ENCODE assay signal across 8 mouse cellular contexts in the genomic region with DNA sequence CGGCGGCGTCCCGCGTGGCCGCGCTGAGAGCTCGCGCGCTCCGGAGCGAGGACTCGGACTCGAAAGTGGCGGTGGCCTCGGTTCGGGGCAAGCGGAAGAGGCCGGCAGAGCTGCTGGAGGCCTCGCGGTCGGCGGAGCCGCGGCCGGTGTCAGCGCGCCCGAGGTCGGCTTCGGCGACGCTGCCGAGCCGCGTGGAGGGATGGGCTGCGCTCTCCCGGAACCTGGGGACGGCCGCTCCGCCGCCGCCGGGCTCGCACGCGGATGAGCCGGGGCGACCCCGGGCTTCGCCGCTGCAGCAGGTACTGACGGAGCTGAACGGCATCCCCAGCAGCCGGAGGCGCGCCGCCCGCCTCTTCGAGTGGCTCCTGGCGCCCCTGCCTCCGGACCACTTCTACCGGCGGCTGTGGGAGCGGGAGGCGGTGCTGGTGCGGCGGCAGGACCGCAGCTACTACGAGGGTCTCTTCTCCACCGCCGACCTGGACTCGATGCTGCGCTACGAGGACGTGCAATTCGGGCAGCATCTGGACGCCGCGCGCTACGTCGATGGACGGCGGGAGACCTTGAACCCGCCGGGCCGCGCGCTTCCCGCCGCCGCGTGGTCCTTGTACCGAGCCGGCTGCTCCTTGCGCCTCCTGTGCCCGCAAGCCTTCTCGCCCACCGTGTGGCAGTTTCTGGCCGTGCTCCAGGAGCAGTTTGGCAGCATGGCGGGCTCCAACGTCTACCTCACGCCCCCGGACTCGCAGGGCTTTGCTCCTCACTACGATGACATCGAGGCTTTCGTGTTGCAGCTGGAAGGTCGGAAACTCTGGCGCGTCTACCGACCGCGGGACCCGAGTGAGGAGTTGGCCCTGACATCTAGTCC. TPM values are rescaled to one million over a fixed set of nuclear protein-coding genes. Genes with fewer than 3 reads are reported as not detected.
DNase-seq lines count a peak whose midpoint lies in the region; ATAC-seq lines count a peak whose summit lies in the region.

No protein-coding gene starts in this region.

- 0 out of 2 replicates have a peak overlapping the region, but pooled peaks have one; percentile 26 for H3K27ac ChIP-seq in brown adipose tissue, adult 24 weeks (replicated peaks; ENCODE audit: low read depth, low read length)
- H3K27ac ChIP-seq in forebrain, embryonic 11.5 days (ENCODE audit: low read depth, low read length), result peak overlapping the region; percentile 41; the same call in 1 of the 2 replicates
- H3K27ac ChIP-seq in hindbrain, embryonic 11.5 days (ENCODE audit: low read depth, low read length), result peak overlapping the region; percentile 74

- peak overlapping the region; percentile 96 for H3K4me3 ChIP-seq in brown adipose tissue, adult 24 weeks (ENCODE audit: insufficient read depth, low read depth, low read length)
- H3K4me3 ChIP-seq in forebrain, embryonic 11.5 days (ENCODE audit: low read depth, low read length), result peak overlapping the region; percentile 82
- H3K4me3 ChIP-seq in hindbrain, embryonic 11.5 days (ENCODE audit: low read depth, low read length), result peak overlapping the region; percentile 90

- peak overlapping the region; percentile 87 for H3K4me2 ChIP-seq in forebrain, embryonic 11.5 days (ENCODE audit: low read depth, low read length, severe bottlenecking)
- peak overlapping the region; percentile 95 for H3K4me2 ChIP-seq in hindbrain, embryonic 11.5 days (replicated peaks; ENCODE audit: low read depth, low read length)

- DNase-seq in heart, adult 18-20 months, result peak; percentile 21 to 34
- no peak for DNase-seq in heart, postnatal 25 days (ENCODE audit: low spot score)
- peak; percentile 79 for DNase-seq in forebrain, embryonic 11.5 days (ENCODE audit: low spot score)
- DNase-seq in hindbrain, embryonic 11.5 days (ENCODE audit: low spot score), result peak; percentile 71
- peak; percentile 37 to 44 for DNase-seq in left cerebral cortex, adult 8-10 months (ENCODE audit: low spot score in 2 of 2)
- peak; percentile 39 for DNase-seq in mesoderm, embryonic 11.5 days (ENCODE audit: low read depth, low spot score)
- DNase-seq in right cerebral cortex, postnatal 25 days, result peak; percentile 69

- intact Hi-C loops in heart, postnatal 25 days (cut with DNase I), result loop anchor here (2.0 kb wide), 1 partner anchor 30 kb away; the partner anchor contains the start of gene Numb

- H3K36me3 ChIP-seq in forebrain, embryonic 11.5 days (ENCODE audit: control insufficient read depth, insufficient read depth, low read length), result peaks cover 3% of the 10 kb centered on the region; the same call in 1 of the 2 replicates
- no peaks in the 10 kb centered on the region; the same call in 1 of the 2 replicates for H3K36me3 ChIP-seq in hindbrain, embryonic 11.5 days (ENCODE audit: control insufficient read depth, insufficient read depth, low read length)

- H3K9me3 ChIP-seq in forebrain, embryonic 11.5 days (ENCODE audit: control insufficient read depth, low read length), result no peaks in the 10 kb centered on the region
- H3K9me3 ChIP-seq in hindbrain, embryonic 11.5 days (ENCODE audit: control insufficient read depth, low read length), result no peaks in the 10 kb centered on the region

- under 1% methylated on average over 107 of the region's 116 CpGs for WGBS in forebrain, embryonic 11.5 days
- WGBS in hindbrain, embryonic 11.5 days, result under 1% methylated on average over 110 of the region's 116 CpGs

- H3K4me1 ChIP-seq in brown adipose tissue, adult 24 weeks (ENCODE audit: control insufficient read depth, insufficient read depth, insufficient read length, low read length), result peaks cover 13% of the 10 kb centered on the region
- peaks cover 7% of the 10 kb centered on the region for H3K4me1 ChIP-seq in forebrain, embryonic 11.5 days (replicated peaks; ENCODE audit: control insufficient read depth, insufficient read depth, low read length)
- H3K4me1 ChIP-seq in hindbrain, embryonic 11.5 days (replicated peaks; ENCODE audit: control insufficient read depth, insufficient read depth, low read length), result peaks cover 10% of the 10 kb centered on the region; the same call in 1 of the 2 replicates

- no peaks in the 10 kb centered on the region for H3K27me3 ChIP-seq in forebrain, embryonic 11.5 days (ENCODE audit: control insufficient read depth, insufficient read depth, low read length)
- no peaks in the 10 kb centered on the region for H3K27me3 ChIP-seq in hindbrain, embryonic 11.5 days (ENCODE audit: control insufficient read depth, insufficient read depth, low read length)

- H3K9ac ChIP-seq in forebrain, embryonic 11.5 days (ENCODE audit: low read length), result peak overlapping the region; percentile 86
- peak overlapping the region; percentile 84 for H3K9ac ChIP-seq in hindbrain, embryonic 11.5 days (ENCODE audit: low read depth, low read length)

- peak; percentile 70 for ATAC-seq in forebrain, embryonic 11.5 days (replicated peaks; ENCODE audit: low FRiP score)
- peak; percentile 58 for ATAC-seq in hindbrain, embryonic 11.5 days (ENCODE audit: low FRiP score)

RNA-seq across cellular contexts. Expression of gene Riox1, which starts 0.7 kb away (rescaled TPM):
- total RNA-seq in heart, adult 18-20 months (2021), result 1 to 10 TPM; 4.4 TPM
- 1 to 10 TPM; 5.2 to 5.5 TPM for total RNA-seq in heart, postnatal 25 days (2021)
- 1.3 and 2.3 TPM in 2 replicates for polyA plus RNA-seq in brown adipose tissue, adult 24 weeks (2012; ENCODE audit: insufficient read depth, insufficient read length, missing spikeins)
- 18.0 and 20.0 TPM in 2 replicates for polyA plus RNA-seq in forebrain, embryonic 11.5 days (2014; fragmentation: Nextera tagmentation; extraction: Ambion mirVana)
- 14.9 and 15.0 TPM in 2 replicates for polyA plus RNA-seq in hindbrain, embryonic 11.5 days (2014; fragmentation: Nextera tagmentation; extraction: Ambion mirVana)
- total RNA-seq in left cerebral cortex, adult 8-10 months (2022), result 10 to 100 TPM; 15.6 to 19.2 (median 16.2) TPM

RNA-seq across cellular contexts. Expression of gene Numb, which starts 29.3 kb away (rescaled TPM):
- total RNA-seq in heart, adult 18-20 months (2021), result 10 to 100 TPM; 26.9 to 27.3 TPM
- 10 to 100 TPM; 29.5 to 36.3 TPM for total RNA-seq in heart, postnatal 25 days (2021)
- polyA plus RNA-seq in brown adipose tissue, adult 24 weeks (2012; ENCODE audit: insufficient read depth, insufficient read length, missing spikeins), result 11.9 and 13.3 TPM in 2 replicates
- 33.3 and 34.4 TPM in 2 replicates for polyA plus RNA-seq in forebrain, embryonic 11.5 days (2014; fragmentation: Nextera tagmentation; extraction: Ambion mirVana)
- polyA plus RNA-seq in hindbrain, embryonic 11.5 days (2014; fragmentation: Nextera tagmentation; extraction: Ambion mirVana), result 27.5 and 31.0 TPM in 2 replicates
- 10 to 100 TPM; 57.3 to 67.8 (median 60.5) TPM for total RNA-seq in left cerebral cortex, adult 8-10 months (2022)

RNA-seq across cellular contexts. Expression of gene Heatr4, which starts 33.6 kb away (rescaled TPM):
- not detected for total RNA-seq in heart, adult 18-20 months (2021)
- total RNA-seq in heart, postnatal 25 days (2021), result not detected
- not detected in 2 replicates for polyA plus RNA-seq in brown adipose tissue, adult 24 weeks (2012; ENCODE audit: insufficient read depth, insufficient read length, missing spikeins)
- not detected in 2 replicates for polyA plus RNA-seq in forebrain, embryonic 11.5 days (2014; fragmentation: Nextera tagmentation; extraction: Ambion mirVana)
- polyA plus RNA-seq in hindbrain, embryonic 11.5 days (2014; fragmentation: Nextera tagmentation; extraction: Ambion mirVana), result 0.08 TPM in 1 of 2 replicates, not detected in the other
- total RNA-seq in left cerebral cortex, adult 8-10 months (2022), result not detected

RNA-seq across cellular contexts. Expression of gene Acot2, which starts 36.6 kb away (rescaled TPM):
- 100 to 1,000 TPM; 120 to 125 TPM for total RNA-seq in heart, adult 18-20 months (2021)
- total RNA-seq in heart, postnatal 25 days (2021), result 100 to 1,000 TPM; 100 to 107 TPM
- polyA plus RNA-seq in brown adipose tissue, adult 24 weeks (2012; ENCODE audit: insufficient read depth, insufficient read length, missing spikeins), result 58.8 and 67.3 TPM in 2 replicates
- polyA plus RNA-seq in forebrain, embryonic 11.5 days (2014; fragmentation: Nextera tagmentation; extraction: Ambion mirVana), result 12.2 and 12.7 TPM in 2 replicates
- 14.0 and 15.7 TPM in 2 replicates for polyA plus RNA-seq in hindbrain, embryonic 11.5 days (2014; fragmentation: Nextera tagmentation; extraction: Ambion mirVana)
- 1 to 10 TPM; 8.1 to 9.4 (median 8.8) TPM for total RNA-seq in left cerebral cortex, adult 8-10 months (2022)

RNA-seq across cellular contexts. Expression of gene Acot1, which starts 58.2 kb away (rescaled TPM):
- 10 to 100 TPM; 39.0 to 51.3 TPM for total RNA-seq in heart, adult 18-20 months (2021)
- total RNA-seq in heart, postnatal 25 days (2021), result 10 to 100 TPM; 35.8 to 47.2 TPM
- polyA plus RNA-seq in brown adipose tissue, adult 24 weeks (2012; ENCODE audit: insufficient read depth, insufficient read length, missing spikeins), result 5.2 TPM in 1 of 2 replicates, not detected in the other
- polyA plus RNA-seq in forebrain, embryonic 11.5 days (2014; fragmentation: Nextera tagmentation; extraction: Ambion mirVana), result 34.1 and 42.7 TPM in 2 replicates
- polyA plus RNA-seq in hindbrain, embryonic 11.5 days (2014; fragmentation: Nextera tagmentation; extraction: Ambion mirVana), result 45.5 and 49.5 TPM in 2 replicates
- total RNA-seq in left cerebral cortex, adult 8-10 months (2022), result 10 to 100 TPM; 13.7 to 20.6 (median 17.5) TPM
